Mouse (Mus musculus) liver, adult 2 months (tissue): Measurements from ENCODE around the gene Lamp5. TPM values are rescaled to one million over a fixed set of nuclear protein-coding genes. Genes with fewer than 3 reads are reported as not detected.

Source experiments
- DNase-seq: peaks from one replicate; pipeline ENCODE4 v3.0.0-alpha.2; 2011; ENCODE audit warnings: low read depth, low spot score; ENCODE audit errors: extremely low read depth
- H3K27ac ChIP-seq: fragments of 200-500 bp; replicated peaks from 2 replicates; pipeline ENCODE4 v1.5.1; 2012; ENCODE audit warnings: low read depth, mild to moderate bottlenecking, control low read depth, inconsistent platforms, low read length; ENCODE audit not compliant: insufficient read depth
- H3K27me3 ChIP-seq: fragments of 200-500 bp; 2 replicates; pipeline ENCODE4 v1.6.1; 2012; ENCODE audit warnings: mild to moderate bottlenecking, moderate library complexity, low read length, inconsistent platforms; ENCODE audit not compliant: control insufficient read depth, insufficient read depth
- H3K36me3 ChIP-seq: fragments of 200-500 bp; 2 replicates; pipeline ENCODE4 v1.6.1; 2012; ENCODE audit warnings: low read length, inconsistent platforms; ENCODE audit not compliant: control insufficient read depth, insufficient read depth
- H3K4me1 ChIP-seq: fragments of 200-500 bp; 2 replicates; pipeline ENCODE4 v1.6.1; 2011; ENCODE audit warnings: low read length; ENCODE audit not compliant: control insufficient read depth, insufficient read depth
- H3K4me3 ChIP-seq: fragments of 200-500 bp; 2 replicates; pipeline ENCODE4 v1.5.1; 2011; ENCODE audit warnings: low read depth, mild to moderate bottlenecking, control low read depth, low read length, moderate library complexity; ENCODE audit not compliant: insufficient read depth
- H3K79me2 ChIP-seq: fragments of 200-500 bp; 2 replicates; pipeline ENCODE4 v1.6.1; 2012; ENCODE audit warnings: inconsistent platforms, mild to moderate bottlenecking, low read length, moderate library complexity; ENCODE audit not compliant: control insufficient read depth, insufficient read depth
- H3K9ac ChIP-seq: fragments of 200-500 bp; 2 replicates; pipeline ENCODE4 v1.6.1; 2012; ENCODE audit warnings: low read depth, mild to moderate bottlenecking, control low read depth, inconsistent platforms, low read length
- CTCF ChIP-seq: fragments of 200-500 bp; IDR thresholded peaks from 2 replicates; pipeline ENCODE4 v1.5.1; 2011; ENCODE audit warnings: low read depth, low read length, control low read depth
- POLR2A ChIP-seq: fragments of 200-500 bp; IDR thresholded peaks from 2 replicates; pipeline ENCODE4 v1.6.1; 2011; ENCODE audit warnings: low read length, control low read depth; ENCODE audit not compliant: insufficient read depth; ENCODE audit errors: extremely low read depth
- WGBS: fragments of 180-500 bp; shearing (Covaris S2); methylation state at CpG from one replicate; pipeline ENCODE4 v1.1.7; 2018; 5-methylcytosine and 5-hydroxymethylcytosine counted together
- polyA plus RNA-seq: library from polyadenylated mRNA; depleted of rRNA; stranded (reverse); fragments of >200 nt; gene quantifications from 2 replicates; pipeline ENCODE4 v1.2.3, GENCODE M21; 2012
- total RNA-seq: library from RNA; depleted of rRNA; stranded (reverse); fragments of >200 nt; gene quantifications from 2 replicates; pipeline ENCODE4 v1.2.3, GENCODE M21; 2014

Gene Lamp5
- total and polyA plus RNA-seq, 2 experiments = not detected

DNA sequence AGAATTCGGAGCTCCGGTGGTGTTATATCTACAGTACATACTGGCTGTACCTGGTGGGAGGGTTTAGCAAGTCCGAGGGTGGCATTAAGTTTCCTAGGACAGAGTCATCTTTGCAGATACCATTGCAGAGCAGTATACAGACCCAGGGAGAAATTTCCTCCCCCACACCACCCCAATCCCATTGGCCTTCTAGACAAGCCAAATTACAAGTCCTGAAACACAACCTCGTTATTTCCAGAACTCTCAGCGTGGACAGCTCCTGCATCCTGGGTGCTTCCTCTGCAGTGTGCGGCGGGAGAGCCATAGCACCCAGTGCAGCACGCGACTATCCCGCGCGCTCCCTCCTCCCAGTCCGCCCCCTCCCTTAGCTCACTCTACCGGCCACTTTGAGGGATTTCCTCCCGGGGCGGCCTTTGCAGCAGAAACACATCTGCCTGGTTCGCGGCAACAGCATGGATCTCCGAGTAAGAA, 5.9 kb downstream of the Lamp5 start:
- no peaks in the 10 kb centered on the region for H3K4me1 ChIP-seq
- H3K4me3 ChIP-seq = no peak overlapping the region
- no peak overlapping the region for H3K27ac ChIP-seq
- H3K36me3 ChIP-seq = no peaks in the 10 kb centered on the region
- 9% methylated on average over 19 of the region's 19 CpGs for WGBS
- no peak for DNase-seq
- no peaks in the 10 kb centered on the region for H3K79me2 ChIP-seq
- H3K9ac ChIP-seq = no peak overlapping the region
- TF ChIP-seq POLR2A (no peak), CTCF (no peak)
- H3K27me3 ChIP-seq = peaks cover 5% of the 10 kb centered on the region; the same call in 1 of the 2 replicates

- DNase-seq = no peak
- Histone ChIP-seq H3K9ac (no peak overlapping the region), H3K4me1 (no peaks in the 10 kb centered on the region), H3K27ac (no peak overlapping the region), H3K36me3 (no peaks in the 10 kb centered on the region), H3K27me3 (peaks cover 5% of the 10 kb centered on the region; the same call in 1 of the 2 replicates), H3K4me3 (no peak overlapping the region), H3K79me2 (no peaks in the 10 kb centered on the region)
- TF ChIP-seq POLR2A (no peak), CTCF (no peak)
- 8% methylated on average over 7 of the region's 7 CpGs for WGBS
Measured at GRCm38 (mm10) chr2:136058398-136058797, 6.4 kb downstream of the Lamp5 start.

DNA sequence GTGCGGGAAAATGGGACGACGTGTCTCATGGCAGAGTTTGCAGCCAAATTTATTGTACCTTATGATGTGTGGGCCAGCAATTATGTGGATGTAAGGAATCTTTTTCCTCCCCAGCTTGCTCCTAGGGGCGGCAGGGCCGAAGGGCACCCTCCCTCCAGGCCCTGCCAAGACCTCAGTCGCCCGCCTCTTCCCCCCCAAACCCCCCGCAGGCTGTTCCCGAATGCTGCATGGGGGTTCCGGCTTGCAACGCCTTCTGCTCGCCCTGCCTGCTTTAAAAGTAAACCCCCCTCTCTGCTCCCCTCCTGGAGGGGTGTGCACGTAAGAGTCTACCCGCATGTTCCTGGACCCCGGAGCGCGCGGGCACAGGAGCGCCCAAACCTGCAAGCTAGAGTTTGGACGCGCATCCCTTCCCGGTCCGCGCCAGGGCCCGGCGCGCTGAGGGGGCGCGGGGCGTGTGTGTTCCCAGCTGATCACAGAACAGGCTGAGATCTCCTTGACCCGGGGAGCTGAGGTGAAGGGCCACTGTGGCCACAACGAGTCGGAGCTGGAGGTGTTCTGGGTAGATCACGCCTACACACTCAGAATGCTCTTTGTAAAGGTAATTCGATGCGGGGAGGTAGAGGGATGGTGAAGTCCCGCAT, 7.1 kb downstream of the Lamp5 start:
- Histone ChIP-seq H3K4me1 (no peaks in the 10 kb centered on the region), H3K9ac (no peak overlapping the region), H3K27me3 (peaks cover 5% of the 10 kb centered on the region; the same call in 1 of the 2 replicates), H3K4me3 (no peak overlapping the region), H3K27ac (no peak overlapping the region), H3K36me3 (no peaks in the 10 kb centered on the region), H3K79me2 (no peaks in the 10 kb centered on the region)
- DNase-seq = no peak
- 3% methylated on average over 37 of the region's 37 CpGs for WGBS
- no peak for TF ChIP-seq CTCF
- no peak for TF ChIP-seq POLR2A

DNA sequence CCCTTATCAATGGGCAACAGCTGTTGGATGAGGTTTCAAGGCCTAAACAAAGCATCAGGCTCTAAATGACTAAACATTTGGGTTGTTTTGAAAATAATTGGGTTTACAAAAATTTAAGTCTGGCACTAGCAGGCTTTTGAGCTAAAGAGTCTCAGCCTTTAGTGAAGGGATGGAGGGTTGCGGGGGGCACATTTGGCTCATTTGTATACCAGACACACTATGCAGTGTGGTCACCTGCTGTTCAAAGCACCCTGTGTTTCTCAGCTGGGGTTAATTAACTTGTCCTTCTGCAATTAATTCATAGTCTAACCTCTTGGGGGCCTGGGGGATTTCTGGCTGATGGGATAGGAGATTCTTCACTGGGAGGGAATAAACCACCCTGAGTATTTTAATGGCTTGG, 12.3 kb downstream of the Lamp5 start:
- DNase-seq = no peak
- H3K27ac ChIP-seq = no peak overlapping the region
- WGBS = 90% methylated on average over 1 of the region's 1 CpGs
- H3K27me3 ChIP-seq = 0 out of 2 replicates have a peak, but pooled peaks cover 3% of the 10 kb centered on the region
- TF ChIP-seq POLR2A (no peak), CTCF (no peak)
- H3K79me2 ChIP-seq = no peaks in the 10 kb centered on the region
- no peaks in the 10 kb centered on the region for H3K36me3 ChIP-seq
- no peaks in the 10 kb centered on the region for H3K4me1 ChIP-seq
- no peak overlapping the region for H3K4me3 ChIP-seq
- H3K9ac ChIP-seq = no peak overlapping the region

- H3K4me3 ChIP-seq = no peak overlapping the region
- no peaks in the 10 kb centered on the region for H3K27me3 ChIP-seq
- no peaks in the 10 kb centered on the region for H3K79me2 ChIP-seq
- WGBS = 48% methylated on average over 2 of the region's 2 CpGs
- H3K36me3 ChIP-seq = no peaks in the 10 kb centered on the region
- TF ChIP-seq POLR2A (no peak), CTCF (no peak)
- no peaks in the 10 kb centered on the region for H3K4me1 ChIP-seq
- no peak for DNase-seq
- H3K27ac ChIP-seq = no peak overlapping the region
- no peak overlapping the region for H3K9ac ChIP-seq
Measured at GRCm38 (mm10) chr2:136095978-136096377, 43.9 kb downstream of the Lamp5 start.

DNA sequence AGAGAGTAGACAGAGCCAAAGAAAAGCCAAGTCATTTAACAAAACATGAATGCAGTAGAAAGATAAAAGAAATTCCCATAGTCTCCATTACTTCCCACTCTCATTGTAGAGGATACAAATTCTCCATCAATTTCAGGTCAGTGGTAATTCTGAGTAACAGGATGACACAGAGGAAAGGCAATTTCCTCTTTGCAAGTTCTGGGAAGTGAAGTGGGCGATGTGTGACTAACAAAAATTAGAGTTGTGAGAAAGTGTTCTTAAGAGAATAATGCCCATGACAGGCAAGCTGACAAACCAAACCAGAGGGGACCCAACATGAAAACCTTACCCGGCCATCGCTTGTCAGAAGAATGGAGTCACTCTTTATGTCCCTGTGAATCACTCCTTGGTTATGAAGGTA, 45.1 kb downstream of the Lamp5 start:
- Histone ChIP-seq H3K9ac (no peak overlapping the region), H3K36me3 (no peaks in the 10 kb centered on the region), H3K27ac (no peak overlapping the region), H3K4me1 (no peaks in the 10 kb centered on the region), H3K27me3 (no peaks in the 10 kb centered on the region), H3K79me2 (no peaks in the 10 kb centered on the region), H3K4me3 (no peak overlapping the region)
- no peak for DNase-seq
- 85% methylated on average over 3 of the region's 3 CpGs for WGBS
- TF ChIP-seq CTCF (no peak), POLR2A (no peak)
